Mouse (Mus musculus) lung, adult 2 months (tissue): ENCODE data around the gene Gm17571. TPM values are rescaled to one million over a fixed set of nuclear protein-coding genes. Genes with fewer than 3 reads are reported as not detected.

Experiments used
- DNase-seq: peaks from one replicate; pipeline ENCODE4 v3.0.0; 2022
- H3K4me1 ChIP-seq: fragments of 200-500 bp; 2 replicates; pipeline ENCODE4 v1.6.1; 2011; ENCODE audit warnings: low read length; ENCODE audit not compliant: control insufficient read depth, insufficient read depth
- H3K4me3 ChIP-seq: fragments of 200-500 bp; replicated peaks from 2 replicates; pipeline ENCODE3; 2011; ENCODE audit warnings: low read depth, mild to moderate bottlenecking, control low read depth, low read length; ENCODE audit errors: extremely low read depth
- CTCF ChIP-seq: fragments of 200-500 bp; IDR thresholded peaks from 2 replicates; pipeline ENCODE4 v1.5.1; 2011; ENCODE audit warnings: mild to moderate bottlenecking, low read length, control low read depth; ENCODE audit not compliant: insufficient read depth
- POLR2A ChIP-seq: fragments of 200-500 bp; IDR thresholded peaks from 2 replicates; pipeline ENCODE4 v1.6.1; 2011; ENCODE audit warnings: low read depth, mild to moderate bottlenecking, control low read depth, low read length, borderline replicate concordance; ENCODE audit errors: extremely low read depth
- WGBS: fragments of 180-500 bp; shearing (Covaris S2); methylation state at CpG from one replicate; pipeline ENCODE4 v1.1.7; 2018; 5-methylcytosine and 5-hydroxymethylcytosine counted together
- polyA plus RNA-seq: library from polyadenylated mRNA; depleted of rRNA; stranded (reverse); fragments of >200 nt; gene quantifications from 2 replicates; pipeline ENCODE4 v1.2.3, GENCODE M21; 2012; rRNA removed

Gm17571 gene
- not detected in 2 replicates for polyA plus RNA-seq

DNA sequence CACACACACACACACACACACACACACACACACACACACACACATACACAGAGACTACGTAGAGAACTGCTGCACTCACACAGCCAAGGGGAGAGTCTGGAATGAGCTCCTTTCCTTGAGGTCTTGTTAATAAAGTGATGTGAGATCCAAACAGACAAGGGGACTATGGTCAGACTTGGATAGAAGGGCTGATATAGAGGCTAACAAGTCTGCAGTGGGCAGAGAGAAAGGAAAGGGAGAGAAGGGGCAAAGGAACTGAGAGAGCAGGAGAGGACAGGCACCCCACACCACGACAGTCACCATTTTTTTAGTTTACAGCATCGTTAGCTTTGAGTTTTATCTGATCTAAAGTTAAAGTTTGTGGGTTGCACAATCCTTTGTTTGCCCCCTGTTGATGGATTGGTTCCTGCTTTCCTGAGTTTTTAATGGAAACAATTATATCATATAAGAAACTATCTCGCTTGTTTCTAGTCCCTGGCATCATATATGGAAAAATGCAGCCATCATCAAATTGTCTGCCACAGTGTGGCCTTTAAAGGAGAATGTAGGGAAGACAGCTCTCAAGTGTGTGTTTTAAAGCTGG is at the start of gene Gm17571:
TSS of gene Gm17571 (minus strand) at position 51 of the 583 bp plus-strand sequence.
- Histone ChIP-seq H3K4me3 (no peak within 1 kb of the TSS), H3K4me1 (peaks cover 12% of the 10 kb centered on the region)
- no peak for DNase-seq
- no peak for TF ChIP-seq CTCF
- TF ChIP-seq POLR2A: no peak
- 23% methylated on average over 4 of the region's 4 CpGs for WGBS

DNA sequence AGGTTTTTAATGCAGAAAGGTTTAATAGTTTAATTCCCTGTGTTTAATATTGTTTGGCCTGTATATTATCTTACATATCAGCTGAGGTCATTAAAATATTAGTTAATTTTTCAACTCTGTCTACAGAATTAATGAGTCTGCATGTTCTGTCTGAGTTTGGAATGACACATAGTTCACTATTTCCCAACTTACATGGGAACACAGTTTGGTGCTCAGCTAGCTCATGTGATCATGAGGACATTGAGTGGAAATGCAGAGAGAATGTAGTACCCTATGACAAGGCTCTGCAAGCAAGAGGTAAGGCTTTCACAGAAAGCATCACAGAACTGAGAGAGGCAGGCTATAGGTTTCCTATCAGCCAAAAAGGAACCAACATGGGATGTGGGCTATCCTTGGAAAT is 49.0 kb upstream of the Gm17571 start:
- H3K4me3 ChIP-seq: no peak overlapping the region
- no peak for DNase-seq
- TF ChIP-seq CTCF (no peak), POLR2A (no peak)
- H3K4me1 ChIP-seq: peaks cover 24% of the 10 kb centered on the region

DNA sequence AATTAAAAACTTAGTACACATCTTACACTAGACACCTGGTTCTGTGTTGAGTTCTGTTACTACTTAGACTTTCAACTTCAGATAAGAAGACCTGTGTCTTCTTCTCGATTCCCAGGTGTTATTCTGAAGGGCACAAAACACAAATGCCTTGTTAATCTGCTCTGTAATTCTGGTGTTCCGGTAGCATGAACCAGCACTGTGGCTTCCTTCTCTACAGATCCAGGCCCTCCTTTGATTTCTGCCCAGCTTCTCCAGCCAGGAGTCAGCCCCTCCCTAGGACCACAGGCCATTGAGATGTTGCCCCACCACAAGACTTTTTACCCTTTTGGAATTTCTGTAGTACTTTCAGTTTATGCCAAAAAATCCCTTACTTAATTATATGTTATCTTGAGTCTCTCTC is 47.2 kb upstream of the Gm17571 start:
- peaks cover 24% of the 10 kb centered on the region for H3K4me1 ChIP-seq
- DNase-seq: no peak
- TF ChIP-seq POLR2A (no peak), CTCF (no peak)
- H3K4me3 ChIP-seq: no peak overlapping the region
- 83% methylated on average over 2 of the region's 2 CpGs for WGBS

DNA sequence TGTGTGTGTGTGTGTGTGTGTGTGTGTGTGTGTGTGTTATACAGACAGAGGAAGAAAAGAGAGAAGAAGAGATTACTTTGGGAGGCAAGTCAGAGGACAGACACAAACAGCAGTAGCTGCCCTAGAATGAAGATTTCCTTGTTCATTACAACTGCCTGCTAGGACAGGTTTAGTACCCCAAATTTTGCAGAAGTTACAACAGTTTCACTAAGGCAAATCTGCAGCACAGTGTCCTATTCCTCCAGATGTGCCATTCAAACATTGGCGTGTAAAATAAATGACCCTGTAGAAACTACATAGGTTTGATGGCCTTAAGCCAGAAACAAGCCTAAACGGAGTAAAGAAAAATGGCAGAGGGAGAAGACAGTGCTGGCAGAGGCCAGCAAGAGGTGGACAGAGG is 46.3 kb upstream of the Gm17571 start:
- WGBS: 66% methylated on average over 2 of the region's 2 CpGs

DNA sequence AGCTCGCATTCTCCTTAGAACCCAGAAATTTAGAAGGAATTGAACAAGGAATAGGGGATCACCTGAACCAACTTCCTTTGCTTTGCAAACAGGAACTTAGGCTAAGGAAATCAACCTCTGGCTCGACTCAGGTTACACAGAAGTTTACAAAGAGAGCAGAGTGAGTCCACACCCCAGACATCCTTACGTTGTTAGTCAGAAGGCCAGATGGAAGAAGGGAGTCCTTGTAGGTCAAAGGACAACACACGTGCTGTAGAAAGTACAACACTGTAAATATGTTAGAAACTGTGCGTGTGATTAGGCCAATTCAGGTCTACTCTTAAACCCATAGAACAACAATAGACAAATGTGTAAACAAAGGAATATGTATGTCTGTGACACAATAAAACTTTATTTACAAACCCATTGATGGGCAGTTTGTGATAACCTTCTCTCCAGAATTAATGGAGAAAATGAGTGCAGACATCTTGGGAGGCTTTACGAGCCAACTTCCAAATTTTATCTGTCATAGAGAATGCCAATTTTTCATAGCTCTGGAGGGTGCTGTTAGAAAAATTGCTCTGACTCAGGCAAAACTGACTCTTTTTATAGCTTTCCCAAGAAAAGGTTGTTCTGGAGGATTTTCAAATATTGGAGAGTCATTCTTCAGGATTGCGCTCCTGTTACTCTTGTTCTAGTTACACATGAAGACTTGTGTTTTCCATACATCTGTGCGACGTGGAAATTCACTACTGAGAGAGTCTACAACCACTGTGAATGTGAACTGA is 45.5 kb upstream of the Gm17571 start:
- no peak overlapping the region for H3K4me3 ChIP-seq
- no peak for DNase-seq
- TF ChIP-seq POLR2A (no peak), CTCF (no peak)
- H3K4me1 ChIP-seq: peaks cover 11% of the 10 kb centered on the region
- 55% methylated on average over 9 of the region's 9 CpGs for WGBS

More for the DNA sequence above, 46.3 kb upstream of the Gm17571 start:
- peaks cover 16% of the 10 kb centered on the region for H3K4me1 ChIP-seq
- no peak for DNase-seq
- TF ChIP-seq POLR2A (no peak), CTCF (no peak)
- no peak overlapping the region for H3K4me3 ChIP-seq

DNA sequence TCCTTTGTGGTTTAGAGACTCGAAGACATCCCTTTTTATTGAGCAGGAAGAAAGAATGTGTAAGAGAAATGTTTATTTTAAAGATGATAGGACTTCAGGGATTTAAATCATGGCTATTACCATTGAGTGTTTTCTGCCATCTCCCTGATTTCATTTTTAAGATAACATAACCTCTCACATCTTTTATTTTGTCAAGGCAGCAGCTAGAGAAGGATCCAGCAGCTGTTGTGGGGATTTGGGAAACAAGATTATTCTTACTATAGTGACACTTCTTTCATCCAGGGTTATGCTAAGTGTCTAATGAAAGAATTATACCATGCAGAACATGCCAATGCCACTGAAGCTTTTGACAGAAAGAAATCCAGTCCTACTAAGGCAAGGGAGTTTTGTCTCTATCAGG is 44.6 kb upstream of the Gm17571 start:
- TF ChIP-seq CTCF (no peak), POLR2A (no peak)
- peaks cover 11% of the 10 kb centered on the region; the same call in 1 of the 2 replicates for H3K4me1 ChIP-seq
- WGBS: 32% methylated on average over 1 of the region's 1 CpGs
- no peak for DNase-seq
- H3K4me3 ChIP-seq: no peak overlapping the region

DNA sequence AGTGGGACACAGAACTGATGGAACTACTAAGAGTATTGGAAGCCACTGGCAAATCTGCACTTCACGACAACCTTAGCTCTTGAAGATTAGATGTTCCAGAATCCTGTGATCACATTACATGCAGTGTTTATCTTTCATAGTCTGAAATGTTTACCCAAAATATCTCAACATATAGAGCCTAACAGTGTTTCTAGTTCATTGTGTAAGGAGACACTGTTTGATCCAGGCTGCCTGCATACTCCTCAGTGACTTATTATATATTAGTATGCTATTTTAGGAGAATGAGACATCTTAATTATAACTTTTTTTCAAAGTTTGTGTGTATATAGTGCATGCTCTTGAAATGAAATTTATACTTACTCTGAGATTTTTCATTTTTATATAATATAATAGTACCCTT is 39.4 kb upstream of the Gm17571 start:
- DNase-seq: no peak
- 54% methylated on average over 1 of the region's 1 CpGs for WGBS
- TF ChIP-seq CTCF (no peak), POLR2A (no peak)
- Histone ChIP-seq H3K4me1 (peaks cover 21% of the 10 kb centered on the region), H3K4me3 (no peak overlapping the region)

DNA sequence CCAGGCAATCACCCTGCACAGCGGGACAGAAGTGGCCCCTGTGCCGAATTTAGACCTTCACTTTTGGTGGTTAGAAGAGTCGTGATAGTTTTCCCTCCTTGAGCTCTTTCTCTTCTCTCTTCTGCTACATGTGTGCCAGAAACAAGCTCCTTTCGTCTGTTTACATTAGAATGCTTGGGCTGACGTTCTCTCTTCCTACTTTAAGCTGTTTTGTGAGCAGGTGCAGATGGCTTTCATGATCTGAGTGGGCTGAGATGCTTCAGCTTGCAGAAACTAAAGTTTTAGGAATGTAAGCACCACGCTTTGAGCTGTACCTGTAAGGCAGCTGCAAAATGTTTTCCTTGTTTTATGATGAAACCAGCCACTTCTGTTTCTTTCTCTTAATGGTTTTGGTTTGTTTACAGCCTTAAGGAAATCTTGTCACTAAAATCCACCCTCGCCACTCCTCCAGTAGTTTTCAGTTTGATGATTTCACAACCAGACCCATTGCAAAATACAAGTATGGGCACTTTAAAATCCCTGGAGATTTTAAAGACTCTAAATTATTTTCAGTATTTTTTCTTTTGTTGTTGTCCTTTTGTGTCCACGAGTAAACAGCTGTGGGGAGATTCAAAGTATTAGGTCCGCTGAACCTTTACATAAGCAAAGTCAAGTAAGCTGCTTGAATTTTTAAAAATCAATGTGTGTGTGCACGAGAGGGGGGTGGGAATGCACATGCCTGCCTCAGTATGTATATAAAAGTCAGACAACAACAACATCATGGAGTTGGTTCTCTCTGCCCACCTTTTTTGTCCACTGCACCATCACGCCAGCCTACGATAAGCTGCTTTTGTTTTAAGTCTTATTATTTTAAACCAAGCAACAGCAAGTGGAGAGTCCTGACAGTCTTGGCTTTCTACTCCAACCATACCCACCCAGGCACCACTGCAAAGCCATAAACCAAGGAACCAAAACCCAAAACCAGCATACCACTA is 38.0 kb upstream of the Gm17571 start:
- no peak for DNase-seq
- WGBS: 33% methylated on average over 12 of the region's 12 CpGs
- H3K4me3 ChIP-seq: peak overlapping the region; percentile 13

DNA sequence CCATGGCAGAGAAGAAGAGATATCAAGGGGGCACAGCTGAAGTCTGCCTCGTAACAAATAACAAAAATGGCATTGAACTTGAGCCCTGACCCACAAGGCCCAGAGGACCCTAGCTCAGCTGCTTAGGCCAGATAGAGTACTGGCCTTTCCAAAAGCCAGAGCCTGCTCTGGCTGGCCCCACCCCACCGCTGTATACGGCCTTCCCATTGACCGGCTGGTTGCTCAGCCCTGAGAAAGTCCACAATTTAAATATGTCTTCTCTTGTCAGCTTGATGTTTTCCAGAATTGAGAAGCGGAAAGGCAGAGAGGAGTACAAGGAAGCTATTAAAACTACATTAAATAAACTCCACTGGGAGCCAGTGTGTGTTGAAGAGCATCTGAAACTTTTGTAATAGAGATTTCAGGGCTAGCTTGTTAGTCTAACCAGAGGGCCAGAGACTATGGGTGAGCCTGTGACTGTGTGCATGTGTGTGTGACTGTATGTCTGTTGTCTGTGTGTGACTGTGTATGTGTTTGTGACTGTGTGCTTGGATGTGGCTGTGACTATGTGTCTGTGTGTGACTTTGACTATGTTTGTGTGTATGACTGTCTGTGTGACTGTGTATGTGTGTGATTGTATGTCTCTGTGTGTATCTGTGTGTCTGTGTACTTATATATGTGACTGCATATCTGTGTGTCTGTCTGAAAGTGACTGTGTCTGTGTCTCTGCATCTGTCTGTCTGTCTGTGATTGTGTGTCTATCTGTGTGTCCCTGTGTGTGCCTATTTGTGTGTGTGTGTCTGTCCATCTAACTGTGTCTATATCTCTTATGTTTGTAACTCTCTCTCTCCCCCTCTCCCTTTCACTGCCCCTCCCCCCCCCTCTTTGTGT is 36.9 kb upstream of the Gm17571 start:
- 39% methylated on average over 5 of the region's 5 CpGs for WGBS
- H3K4me3 ChIP-seq: no peak overlapping the region
- peaks cover 21% of the 10 kb centered on the region for H3K4me1 ChIP-seq
- no peak for DNase-seq
- TF ChIP-seq POLR2A: no peak
- no peak for TF ChIP-seq CTCF

More for the DNA sequence above, 38.0 kb upstream of the Gm17571 start:
- peaks cover 21% of the 10 kb centered on the region for H3K4me1 ChIP-seq
- no peak for TF ChIP-seq POLR2A
- TF ChIP-seq CTCF: no peak
